Mouse (Mus musculus) heart, adult 2 months (tissue): ENCODE results near the gene Tmem182.

ENCODE experiments used
- CTCF ChIP-seq: fragments of 200-600 bp; IDR thresholded peaks from 2 replicates; pipeline ENCODE4 v1.8.1; 2022; ENCODE audit warnings: antibody characterized with exemption, mild to moderate bottlenecking, moderate library complexity
- EP300 ChIP-seq: fragments of 200-500 bp; IDR thresholded peaks from 2 replicates; pipeline ENCODE4 v1.6.1; 2011; ENCODE audit warnings: low read depth, low read length, control low read depth; ENCODE audit not compliant: insufficient read depth

GRCm38 (mm10) chr1:40874456-40875375, 69.3 kb downstream of the Tmem182 start:
- TF ChIP-seq EP300 (0 out of 2 replicates have a peak, but pooled peaks have one; percentile 32), CTCF (no peak)
